Mouse (Mus musculus) lung, embryonic 15.5 days (tissue): ENCODE measurements around the gene Map3k20. TPM values are rescaled to one million over a fixed set of nuclear protein-coding genes. Genes with fewer than 3 reads are reported as not detected.

Experiments used
- ATAC-seq: fragments of 200-750 bp; cut with Nextera tagmentation; 2 replicates; pipeline ENCODE4 v1.8.0; 2017; ENCODE audit warnings: moderate number of reproducible peaks, borderline replicate concordance; ENCODE audit not compliant: low FRiP score, low TSS enrichment; ENCODE audit errors: extremely low read depth
- H3K27ac ChIP-seq: fragments of 300-500 bp; sonication (generic); 2 replicates; pipeline ENCODE4 v1.5.1; 2015; ENCODE audit warnings: moderate library complexity, mild to moderate bottlenecking, inconsistent platforms
- H3K27me3 ChIP-seq: fragments of 300-500 bp; sonication (generic); 2 replicates; pipeline ENCODE4 v1.6.1; 2015; ENCODE audit warnings: inconsistent platforms
- H3K36me3 ChIP-seq: fragments of 300-500 bp; sonication (generic); 2 replicates; pipeline ENCODE4 v1.6.1; 2015; ENCODE audit warnings: inconsistent platforms
- H3K4me1 ChIP-seq: fragments of 300-500 bp; sonication (generic); 2 replicates; pipeline ENCODE4 v1.6.1; 2015; ENCODE audit warnings: inconsistent platforms
- H3K4me2 ChIP-seq: fragments of 300-500 bp; sonication (generic); 2 replicates; pipeline ENCODE4 v1.6.1; 2015; ENCODE audit warnings: inconsistent platforms, mild to moderate bottlenecking, moderate library complexity
- H3K4me3 ChIP-seq: fragments of 300-500 bp; sonication (generic); 2 replicates; pipeline ENCODE4 v1.5.1; 2015; ENCODE audit warnings: mild to moderate bottlenecking, inconsistent platforms
- H3K9ac ChIP-seq: fragments of 300-500 bp; sonication (generic); 2 replicates; pipeline ENCODE4 v1.6.1; 2015; ENCODE audit warnings: inconsistent platforms
- H3K9me3 ChIP-seq: fragments of 300-500 bp; sonication (generic); 2 replicates; pipeline ENCODE4 v1.6.1; 2016; ENCODE audit warnings: inconsistent platforms
- WGBS: fragments of 180-500 bp; shearing (Covaris S2); methylation state at CpG from one replicate; pipeline ENCODE4 v1.1.7; 2015; 5-methylcytosine and 5-hydroxymethylcytosine counted together
- polyA plus RNA-seq: library from polyadenylated mRNA; unstranded; fragments of >200 nt; fragmentation: Nextera tagmentation; extraction: Ambion mirVana; gene quantifications from 2 replicates; pipeline ENCODE4 v1.2.1, GENCODE M21; 2015

The Map3k20 gene
- polyA plus RNA-seq, 1 experiment from 2014 or later: 30.2 TPM

- no peak for ATAC-seq
- H3K27ac ChIP-seq: no peak overlapping the region
- no peaks in the 10 kb centered on the region for H3K9me3 ChIP-seq
- no peak overlapping the region for H3K9ac ChIP-seq
- peaks cover 3% of the 10 kb centered on the region; the same call in 1 of the 2 replicates for H3K36me3 ChIP-seq
- no peaks in the 10 kb centered on the region for H3K27me3 ChIP-seq
- H3K4me3 ChIP-seq: no peak overlapping the region
- H3K4me2 ChIP-seq: no peak overlapping the region
- 37% methylated on average over 5 of the region's 5 CpGs for WGBS
- no peaks in the 10 kb centered on the region for H3K4me1 ChIP-seq
Observed at GRCm38 (mm10) chr2:72446615-72447014, 161.2 kb downstream of the Map3k20 start.

DNA sequence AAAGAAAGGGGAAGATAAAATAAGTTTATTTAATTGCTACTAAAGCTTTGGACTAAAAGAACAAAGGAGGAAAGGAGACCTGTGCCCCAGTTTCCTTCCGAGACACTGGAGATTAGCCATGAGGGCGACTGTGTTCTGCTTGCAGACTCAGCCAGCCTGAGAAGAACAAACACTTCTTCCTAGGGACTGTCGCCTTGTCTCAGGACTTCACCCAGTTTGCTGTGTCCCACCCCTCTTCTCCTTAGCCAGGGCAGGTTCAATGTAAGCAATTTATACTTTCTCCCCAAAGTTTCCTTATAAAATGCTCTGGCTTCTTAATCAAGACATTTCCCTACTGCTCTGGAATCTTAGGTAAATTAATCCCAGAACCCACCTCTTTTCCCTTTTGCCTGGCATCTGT lies 168.1 kb downstream of the Map3k20 start:
- Histone ChIP-seq H3K4me3 (no peak overlapping the region), H3K27me3 (no peaks in the 10 kb centered on the region), H3K4me2 (no peak overlapping the region), H3K36me3 (no peaks in the 10 kb centered on the region), H3K9ac (no peak overlapping the region), H3K9me3 (no peaks in the 10 kb centered on the region), H3K27ac (0 out of 2 replicates have a peak overlapping the region, but pooled peaks have one; percentile 31), H3K4me1 (peaks cover 15% of the 10 kb centered on the region; the same call in 1 of the 2 replicates)
- no peak for ATAC-seq
- 28% methylated on average over 3 of the region's 3 CpGs for WGBS

DNA sequence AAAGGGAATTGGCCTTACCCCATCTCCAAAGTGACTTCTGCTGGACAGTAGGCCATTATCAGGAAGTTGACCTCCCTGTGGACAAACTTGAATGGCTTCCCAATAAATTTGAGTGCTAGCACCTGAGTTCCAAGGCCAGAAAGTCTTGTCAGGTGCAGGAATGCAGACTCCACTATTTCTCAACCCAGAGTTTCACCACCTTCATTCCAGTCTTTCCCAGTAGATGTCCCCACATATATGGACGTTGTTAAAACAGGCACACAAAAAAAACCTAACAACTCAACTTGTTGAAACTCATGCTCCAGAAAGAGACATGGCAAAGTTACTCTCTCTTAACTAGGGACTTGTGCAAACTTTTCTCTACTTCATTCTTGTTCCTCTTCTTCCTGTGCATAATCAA lies 170.8 kb downstream of the Map3k20 start:
- H3K4me2 ChIP-seq: no peak overlapping the region
- H3K36me3 ChIP-seq: no peaks in the 10 kb centered on the region
- no peak for ATAC-seq
- peaks cover 15% of the 10 kb centered on the region; the same call in 1 of the 2 replicates for H3K4me1 ChIP-seq
- H3K27me3 ChIP-seq: no peaks in the 10 kb centered on the region
- H3K9me3 ChIP-seq: no peaks in the 10 kb centered on the region
- no peak overlapping the region for H3K4me3 ChIP-seq
- H3K9ac ChIP-seq: no peak overlapping the region
- WGBS: 44% methylated on average over 1 of the region's 1 CpGs
- no peak overlapping the region for H3K27ac ChIP-seq

- 49% methylated on average over 7 of the region's 7 CpGs for WGBS
- peaks cover 12% of the 10 kb centered on the region for H3K4me1 ChIP-seq
- H3K4me3 ChIP-seq: no peak overlapping the region
- H3K9ac ChIP-seq: no peak overlapping the region
- H3K9me3 ChIP-seq: no peaks in the 10 kb centered on the region
- H3K27ac ChIP-seq: no peak overlapping the region
- no peak for ATAC-seq
- H3K4me2 ChIP-seq: no peak overlapping the region
- no peaks in the 10 kb centered on the region for H3K36me3 ChIP-seq
- H3K27me3 ChIP-seq: no peaks in the 10 kb centered on the region
Observed at GRCm38 (mm10) chr2:72464376-72465014, 179.1 kb downstream of the Map3k20 start.

DNA sequence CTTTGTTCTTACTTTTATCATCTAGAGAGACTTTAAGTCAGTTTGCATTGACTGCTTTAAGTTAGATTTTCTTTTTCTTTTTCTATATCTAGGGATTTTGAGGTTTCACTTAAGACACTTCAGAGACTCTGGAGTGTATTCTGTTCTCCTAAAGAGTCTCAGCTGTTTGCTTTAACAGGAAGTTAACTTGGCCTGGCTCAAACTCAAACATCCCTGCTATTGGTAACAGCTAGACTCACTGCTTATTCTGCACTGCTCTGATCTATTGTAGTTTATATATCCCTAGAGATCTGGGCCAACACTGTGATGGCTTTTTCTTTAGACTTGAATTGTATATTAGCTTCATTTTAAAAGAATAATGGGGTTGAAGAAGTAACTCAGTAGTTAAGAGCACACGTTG lies 182.2 kb downstream of the Map3k20 start:
- Histone ChIP-seq H3K9me3 (no peaks in the 10 kb centered on the region), H3K36me3 (no peaks in the 10 kb centered on the region), H3K4me1 (peaks cover 12% of the 10 kb centered on the region), H3K4me2 (no peak overlapping the region), H3K9ac (no peak overlapping the region), H3K27ac (no peak overlapping the region), H3K27me3 (no peaks in the 10 kb centered on the region), H3K4me3 (no peak overlapping the region)
- 50% methylated on average over 1 of the region's 1 CpGs for WGBS
- no peak for ATAC-seq

GRCm38 (mm10) chr2:72471415-72472070 lies 186.1 kb downstream of the Map3k20 start:
- Histone ChIP-seq H3K27me3 (no peaks in the 10 kb centered on the region), H3K9ac (no peak overlapping the region), H3K27ac (no peak overlapping the region), H3K4me2 (no peak overlapping the region), H3K4me3 (no peak overlapping the region), H3K4me1 (peaks cover 18% of the 10 kb centered on the region), H3K9me3 (no peaks in the 10 kb centered on the region), H3K36me3 (no peaks in the 10 kb centered on the region)
- ATAC-seq: no peak
- 61% methylated on average over 16 of the region's 16 CpGs for WGBS

DNA sequence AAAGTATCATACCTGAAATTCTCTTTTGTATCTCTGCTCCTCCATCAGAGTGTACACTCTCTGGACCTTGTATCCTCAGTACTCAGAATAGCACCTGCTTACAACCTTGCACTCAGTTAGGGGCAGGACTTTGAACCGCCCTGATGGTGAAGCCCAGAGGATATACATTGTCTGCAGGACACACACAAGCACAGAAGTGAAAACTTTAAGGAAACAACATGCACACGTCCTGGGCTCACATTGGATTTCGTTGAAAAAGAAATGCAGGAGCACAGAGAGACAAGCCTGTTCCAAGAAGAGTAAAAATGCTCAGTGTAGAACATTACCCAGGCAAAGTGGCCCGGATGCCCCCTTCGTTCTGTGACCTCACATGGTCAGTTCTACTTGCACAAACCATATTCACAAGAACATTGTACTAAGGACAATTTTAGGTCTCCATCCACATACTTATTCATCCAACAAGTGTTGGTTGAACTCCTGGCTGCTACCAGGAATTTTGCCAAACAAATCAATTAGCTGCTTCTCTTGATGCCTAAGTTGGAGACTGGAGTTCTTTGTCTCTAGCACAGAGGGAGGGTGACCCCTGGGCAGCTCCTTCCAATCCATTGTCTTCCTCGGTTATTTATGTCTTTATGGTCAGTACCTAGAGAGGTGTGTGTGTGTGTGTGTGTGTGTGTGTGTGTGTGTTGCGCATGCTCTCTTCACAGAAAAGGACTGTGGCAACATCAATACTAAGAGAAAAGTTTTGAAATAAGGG lies 189.3 kb downstream of the Map3k20 start:
- Histone ChIP-seq H3K9me3 (no peaks in the 10 kb centered on the region), H3K36me3 (peaks cover 6% of the 10 kb centered on the region), H3K4me3 (no peak overlapping the region), H3K4me2 (peak overlapping the region; percentile 70), H3K4me1 (peaks cover 27% of the 10 kb centered on the region), H3K27ac (peak overlapping the region; percentile 13; the same call in 1 of the 2 replicates), H3K27me3 (no peaks in the 10 kb centered on the region), H3K9ac (no peak overlapping the region)
- 43% methylated on average over 7 of the region's 7 CpGs for WGBS
- no peak for ATAC-seq

DNA sequence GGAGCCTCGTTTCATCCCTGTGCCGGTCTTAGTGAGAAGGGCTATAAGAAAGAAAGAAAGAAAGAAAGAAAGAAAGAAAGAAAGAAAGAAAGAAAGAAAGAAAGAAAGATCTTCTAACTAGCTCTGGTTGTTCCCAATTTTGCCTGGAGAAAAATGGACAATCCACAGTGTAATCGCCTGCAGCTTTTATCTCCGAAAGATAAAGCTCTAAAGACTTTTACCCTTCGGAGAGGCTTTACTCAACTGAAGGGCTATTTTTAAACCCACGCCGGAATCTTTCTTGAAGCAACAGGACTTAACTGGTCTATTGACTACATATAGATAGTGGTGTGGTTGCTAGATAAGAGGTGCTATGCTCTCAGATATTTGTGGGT lies 190.0 kb downstream of the Map3k20 start:
- Histone ChIP-seq H3K27ac (peak overlapping the region; percentile 89), H3K9ac (peak overlapping the region; percentile 64), H3K9me3 (no peaks in the 10 kb centered on the region), H3K36me3 (peaks cover 13% of the 10 kb centered on the region), H3K4me2 (peak overlapping the region; percentile 70), H3K4me1 (peaks cover 33% of the 10 kb centered on the region), H3K27me3 (no peaks in the 10 kb centered on the region), H3K4me3 (peak overlapping the region; percentile 69)
- under 1% methylated on average over 7 of the region's 7 CpGs for whole genome bisulfite sequencing
- ATAC-seq: no peak; the same call in 1 of the 2 replicates

DNA sequence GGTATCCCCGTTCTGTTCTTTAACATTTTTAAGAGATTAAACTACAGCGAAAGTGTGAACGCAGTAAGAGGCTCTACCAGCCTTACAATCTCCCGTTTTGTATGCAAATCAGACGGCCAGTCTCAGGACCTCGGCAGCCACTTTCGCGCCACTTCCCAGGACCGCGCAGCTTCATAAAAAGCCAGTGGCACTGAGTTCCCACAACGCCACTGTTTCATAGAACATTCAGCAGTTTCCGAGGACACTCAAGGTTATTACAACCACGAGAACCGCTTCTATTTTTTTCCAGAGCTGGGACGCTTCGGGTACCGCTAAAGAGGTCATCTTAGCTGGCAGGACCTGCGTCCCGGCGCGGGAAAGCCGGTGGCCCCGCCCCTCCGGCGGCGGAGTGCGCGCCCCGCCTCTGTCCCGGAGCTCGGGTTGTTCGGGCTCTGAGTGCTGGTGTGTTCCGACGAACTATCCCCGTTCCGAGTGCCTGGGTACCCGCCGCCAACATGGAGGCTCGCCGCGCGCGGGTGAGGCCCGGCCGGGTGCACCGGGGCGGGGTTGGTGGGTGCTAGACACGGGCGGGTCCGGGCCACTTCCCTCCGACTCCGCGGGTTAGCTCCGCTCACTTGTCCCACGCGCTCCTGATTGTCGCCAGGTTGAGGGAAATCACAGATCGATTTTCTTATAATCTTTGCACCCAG lies 190.5 kb downstream of the Map3k20 start, which contains the start of gene Cdca7:
Gene Cdca7, plus strand, starts transcription at position 363 of the 689 bp plus-strand sequence.
- WGBS: under 1% methylated on average over 58 of the region's 58 CpGs
- peaks cover 33% of the 10 kb centered on the region for H3K4me1 ChIP-seq
- H3K4me3 ChIP-seq: peak within 1 kb of the TSS; percentile 69
- H3K9me3 ChIP-seq: no peaks in the 10 kb centered on the region
- peak; percentile 88 for ATAC-seq
- no peaks in the 10 kb centered on the region for H3K27me3 ChIP-seq
- H3K27ac ChIP-seq: peak within 1 kb of the TSS; percentile 89
- peak within 1 kb of the TSS; percentile 64 for H3K9ac ChIP-seq
- peak within 1 kb of the TSS; percentile 70 for H3K4me2 ChIP-seq
- H3K36me3 ChIP-seq: peaks cover 19% of the 10 kb centered on the region

- peaks cover 33% of the 10 kb centered on the region for H3K4me1 ChIP-seq
- peak overlapping the region; percentile 89 for H3K27ac ChIP-seq
- H3K4me3 ChIP-seq: peak overlapping the region; percentile 69
- peak; percentile 50; the same call in 1 of the 2 replicates for ATAC-seq
- peaks cover 25% of the 10 kb centered on the region for H3K36me3 ChIP-seq
- WGBS: under 1% methylated on average over 53 of the region's 53 CpGs
- H3K9ac ChIP-seq: peak overlapping the region; percentile 64
- H3K9me3 ChIP-seq: no peaks in the 10 kb centered on the region
- H3K4me2 ChIP-seq: peak overlapping the region; percentile 70
- H3K27me3 ChIP-seq: no peaks in the 10 kb centered on the region
Observed at GRCm38 (mm10) chr2:72476486-72477211, 191.2 kb downstream of the Map3k20 start.

GRCm38 (mm10) chr2:72477221-72477620 lies 191.8 kb downstream of the Map3k20 start:
- Histone ChIP-seq H3K4me1 (peaks cover 33% of the 10 kb centered on the region), H3K4me2 (peak overlapping the region; percentile 70), H3K27ac (no peak overlapping the region), H3K27me3 (no peaks in the 10 kb centered on the region), H3K9me3 (no peaks in the 10 kb centered on the region), H3K9ac (peak overlapping the region; percentile 64), H3K4me3 (peak overlapping the region; percentile 69), H3K36me3 (peaks cover 31% of the 10 kb centered on the region)
- ATAC-seq: no peak
- under 1% methylated on average over 11 of the region's 11 CpGs for WGBS
